Mouse (Mus musculus): ENCODE results near the gene Srgap3. TPM values are rescaled to one million over a fixed set of nuclear protein-coding genes. Genes with fewer than 3 reads are reported as not detected.

The Srgap3 gene
- polyA plus RNA-seq, 2 experiments: 8.4 to 14.3 TPM

DNA sequence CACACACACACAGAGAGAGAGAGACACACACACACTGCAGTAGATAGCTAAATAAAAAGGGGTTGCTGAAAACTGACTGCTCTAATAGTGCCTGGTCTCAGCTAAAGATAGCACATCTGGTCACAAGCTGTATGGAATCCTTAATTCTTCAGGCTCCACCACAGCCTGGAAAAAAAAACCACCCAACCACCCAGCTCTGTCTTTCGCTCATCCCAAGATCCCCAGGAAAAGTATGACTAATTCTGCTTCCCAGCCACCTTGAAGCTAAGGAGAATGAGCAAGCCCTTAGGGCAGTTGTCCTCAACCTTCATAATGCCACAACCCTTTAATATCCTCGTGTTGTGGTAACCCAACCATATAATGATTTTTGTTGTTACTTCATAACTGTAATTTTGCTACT is 37.4 kb downstream of the Srgap3 start:
- Histone ChIP-seq H3K36me3 (ENCODE audit: control insufficient read depth, insufficient read depth, low read length) (no peaks in the 10 kb centered on the region), H3K4me1 (ENCODE audit: control insufficient read depth, insufficient read depth, low read length) (no peaks in the 10 kb centered on the region; the same call in 1 of the 2 replicates), H3K27ac (replicated peaks; ENCODE audit: low read depth, low read length) (no peak overlapping the region), H3K27me3 (ENCODE audit: control insufficient read depth, insufficient read depth, low read length) (no peaks in the 10 kb centered on the region), H3K4me3 (replicated peaks; ENCODE audit: low read length) (no peak overlapping the region), H3K9ac (ENCODE audit: low read depth, low read length, severe bottlenecking) (no peak overlapping the region), H3K9me3 (ENCODE audit: control insufficient read depth, low read length) (no peaks in the 10 kb centered on the region), H3K4me2 (replicated peaks; ENCODE audit: low read depth, low read length, severe bottlenecking) (no peak overlapping the region)
- WGBS: 71% methylated on average over 2 of the region's 2 CpGs
- no peak for DNase-seq (ENCODE audit: low spot score)
- ATAC-seq (ENCODE audit: low FRiP score, low read depth): no peak
- no peak for TF ChIP-seq POLR2A (IDR thresholded peaks at IDR 0.05; ENCODE audit: borderline replicate concordance, extremely low read depth, insufficient read depth, insufficient read length)

DNA sequence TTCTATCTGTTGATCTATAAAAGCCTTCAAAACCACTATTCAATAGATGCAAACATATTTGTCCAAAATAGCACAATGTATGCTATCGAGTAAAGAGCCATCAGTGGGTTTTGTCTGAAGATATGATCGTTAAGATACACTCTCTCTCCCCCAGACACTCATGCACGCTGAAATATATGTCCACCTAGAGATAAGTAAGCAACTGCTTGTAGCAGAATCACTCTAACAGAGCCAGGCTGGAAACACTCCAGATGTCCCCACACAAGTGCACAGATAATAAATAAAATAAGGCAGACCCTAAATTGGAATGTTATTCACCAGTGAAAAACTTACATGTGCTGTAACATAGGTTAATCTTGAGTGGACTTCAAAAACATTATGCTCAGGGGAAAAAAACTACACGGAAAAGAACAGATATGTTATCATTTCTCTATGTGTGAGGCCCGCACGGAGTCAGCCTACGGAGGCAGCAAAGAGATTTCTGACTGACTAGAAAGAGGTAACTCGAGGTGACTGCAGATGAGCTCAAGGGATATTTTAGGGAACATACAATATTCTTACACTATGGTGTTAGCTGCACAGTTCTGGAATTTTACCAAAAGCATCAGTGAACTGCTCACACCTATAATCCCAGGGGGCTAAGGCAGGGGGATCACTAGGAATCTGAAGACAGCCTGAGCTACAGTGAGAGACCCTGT is 39.0 kb downstream of the Srgap3 start:
- TF ChIP-seq POLR2A (IDR thresholded peaks at IDR 0.05; ENCODE audit: borderline replicate concordance, extremely low read depth, insufficient read depth, insufficient read length): no peak
- no peak for ATAC-seq (ENCODE audit: low FRiP score, low read depth)
- no peaks in the 10 kb centered on the region for H3K27me3 ChIP-seq (ENCODE audit: control insufficient read depth, insufficient read depth, low read length)
- peaks cover 5% of the 10 kb centered on the region; the same call in 1 of the 2 replicates for H3K4me1 ChIP-seq (ENCODE audit: control insufficient read depth, insufficient read depth, low read length)
- no peaks in the 10 kb centered on the region for H3K36me3 ChIP-seq (ENCODE audit: control insufficient read depth, insufficient read depth, low read length)
- H3K4me3 ChIP-seq (replicated peaks; ENCODE audit: low read length): no peak overlapping the region
- H3K27ac ChIP-seq (replicated peaks; ENCODE audit: low read depth, low read length): no peak overlapping the region
- WGBS: 84% methylated on average over 8 of the region's 8 CpGs
- no peaks in the 10 kb centered on the region for H3K9me3 ChIP-seq (ENCODE audit: control insufficient read depth, low read length)
- H3K9ac ChIP-seq (ENCODE audit: low read depth, low read length, severe bottlenecking): no peak overlapping the region
- no peak overlapping the region for H3K4me2 ChIP-seq (replicated peaks; ENCODE audit: low read depth, low read length, severe bottlenecking)
- DNase-seq (ENCODE audit: low spot score): no peak

DNA sequence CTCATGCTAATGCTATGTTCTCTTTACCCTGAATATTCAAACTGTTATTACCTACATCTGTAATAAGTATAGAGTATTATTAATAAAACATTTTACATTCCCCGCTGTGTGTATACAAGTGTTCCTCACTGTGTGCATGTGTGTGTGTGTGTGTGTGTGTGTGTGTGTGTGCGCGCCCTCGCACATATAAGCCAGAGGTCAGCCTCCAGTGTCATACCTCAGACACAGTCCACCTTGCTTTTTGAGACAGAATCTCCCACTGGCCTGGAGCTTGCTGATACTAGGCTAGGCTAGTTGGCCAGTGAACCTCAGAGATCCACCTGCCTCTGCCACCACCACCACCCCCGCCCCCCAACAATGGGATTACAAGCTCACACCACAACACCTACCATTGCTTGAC is 43.3 kb downstream of the Srgap3 start:
- Histone ChIP-seq H3K9me3 (ENCODE audit: control insufficient read depth, low read length) (no peaks in the 10 kb centered on the region), H3K4me3 (replicated peaks; ENCODE audit: low read length) (no peak overlapping the region), H3K27me3 (ENCODE audit: control insufficient read depth, insufficient read depth, low read length) (no peaks in the 10 kb centered on the region), H3K27ac (replicated peaks; ENCODE audit: low read depth, low read length) (no peak overlapping the region), H3K36me3 (ENCODE audit: control insufficient read depth, insufficient read depth, low read length) (no peaks in the 10 kb centered on the region), H3K4me2 (replicated peaks; ENCODE audit: low read depth, low read length, severe bottlenecking) (no peak overlapping the region), H3K4me1 (ENCODE audit: control insufficient read depth, insufficient read depth, low read length) (peaks cover 9% of the 10 kb centered on the region; the same call in 1 of the 2 replicates), H3K9ac (ENCODE audit: low read depth, low read length, severe bottlenecking) (no peak overlapping the region)
- WGBS: 91% methylated on average over 5 of the region's 5 CpGs
- no peak for DNase-seq (ENCODE audit: low spot score)
- TF ChIP-seq POLR2A (IDR thresholded peaks at IDR 0.05; ENCODE audit: borderline replicate concordance, extremely low read depth, insufficient read depth, insufficient read length): no peak
- ATAC-seq (ENCODE audit: low FRiP score, low read depth): no peak

DNA sequence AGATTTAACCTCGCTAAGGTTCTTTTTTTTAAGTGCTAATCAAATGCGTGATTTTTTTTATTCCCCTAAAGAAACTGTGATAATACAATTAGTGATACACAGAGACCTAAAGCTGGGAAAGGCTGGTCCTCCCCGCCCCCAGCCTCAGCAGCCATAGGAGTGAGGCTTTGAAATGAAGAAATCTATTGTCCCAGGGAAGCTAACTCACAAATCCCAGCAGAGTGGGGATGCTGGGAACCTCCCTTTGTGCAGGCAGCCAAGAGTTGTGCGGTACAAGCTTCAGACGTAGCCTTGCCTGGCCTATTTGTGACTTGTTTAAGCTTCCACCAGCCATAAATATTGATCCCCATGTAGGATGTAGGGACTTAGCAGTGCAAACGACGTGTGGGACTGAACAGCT is 43.8 kb downstream of the Srgap3 start:
- TF ChIP-seq POLR2A (IDR thresholded peaks at IDR 0.05; ENCODE audit: borderline replicate concordance, extremely low read depth, insufficient read depth, insufficient read length): no peak
- Histone ChIP-seq H3K27me3 (ENCODE audit: control insufficient read depth, insufficient read depth, low read length) (no peaks in the 10 kb centered on the region), H3K36me3 (ENCODE audit: control insufficient read depth, insufficient read depth, low read length) (no peaks in the 10 kb centered on the region), H3K4me2 (replicated peaks; ENCODE audit: low read depth, low read length, severe bottlenecking) (no peak overlapping the region), H3K27ac (replicated peaks; ENCODE audit: low read depth, low read length) (no peak overlapping the region), H3K9me3 (ENCODE audit: control insufficient read depth, low read length) (no peaks in the 10 kb centered on the region), H3K4me3 (replicated peaks; ENCODE audit: low read length) (no peak overlapping the region), H3K4me1 (ENCODE audit: control insufficient read depth, insufficient read depth, low read length) (peaks cover 9% of the 10 kb centered on the region; the same call in 1 of the 2 replicates), H3K9ac (ENCODE audit: low read depth, low read length, severe bottlenecking) (no peak overlapping the region)
- no peak for ATAC-seq (ENCODE audit: low FRiP score, low read depth)
- WGBS: 21% methylated on average over 7 of the region's 7 CpGs
- no peak for DNase-seq (ENCODE audit: low spot score)

DNA sequence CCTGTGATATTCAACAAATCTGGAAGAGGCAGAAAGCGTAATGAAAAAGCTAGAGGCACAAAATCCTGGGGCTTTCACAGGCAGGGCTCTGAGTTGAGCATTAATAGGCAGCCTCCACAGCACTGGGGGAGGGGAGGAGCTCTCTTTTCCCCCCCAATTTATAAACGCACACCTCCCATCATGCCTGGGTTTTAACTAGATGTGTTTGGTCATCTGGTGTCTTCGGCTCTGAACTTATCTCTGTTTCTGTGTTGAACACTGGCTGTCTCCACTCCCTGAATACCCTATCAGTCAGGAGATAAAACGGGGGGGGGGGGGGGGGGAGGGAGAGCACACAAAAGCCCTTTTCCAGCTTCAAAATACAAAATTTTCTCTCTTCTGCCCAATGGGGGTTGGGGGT is 44.3 kb downstream of the Srgap3 start:
- Histone ChIP-seq H3K27me3 (ENCODE audit: control insufficient read depth, insufficient read depth, low read length) (no peaks in the 10 kb centered on the region), H3K4me3 (replicated peaks; ENCODE audit: low read length) (no peak overlapping the region), H3K27ac (replicated peaks; ENCODE audit: low read depth, low read length) (0 out of 2 replicates have a peak overlapping the region, but pooled peaks have one; percentile 8), H3K36me3 (ENCODE audit: control insufficient read depth, insufficient read depth, low read length) (no peaks in the 10 kb centered on the region), H3K9ac (ENCODE audit: low read depth, low read length, severe bottlenecking) (no peak overlapping the region), H3K9me3 (ENCODE audit: control insufficient read depth, low read length) (no peaks in the 10 kb centered on the region), H3K4me1 (ENCODE audit: control insufficient read depth, insufficient read depth, low read length) (peaks cover 9% of the 10 kb centered on the region; the same call in 1 of the 2 replicates), H3K4me2 (replicated peaks; ENCODE audit: low read depth, low read length, severe bottlenecking) (no peak overlapping the region)
- no peak for TF ChIP-seq POLR2A (IDR thresholded peaks at IDR 0.05; ENCODE audit: borderline replicate concordance, extremely low read depth, insufficient read depth, insufficient read length)
- 23% methylated on average over 4 of the region's 4 CpGs for WGBS
- DNase-seq (ENCODE audit: low spot score): no peak
- ATAC-seq (ENCODE audit: low FRiP score, low read depth): no peak
